Mouse (Mus musculus): ENCODE measurements around the gene Fer.
"Not testable (repeated sequence)": the region's sequence is repeated elsewhere in the genome, so short reads cannot be mapped to it uniquely, and the experiment has no call there.

Fer gene

GRCm38 (mm10) chr17:63863012-63863630, at the start of gene Fer:
Fer (plus strand) TSS chr17:63863062.
- CTCF ChIA-PET: no interaction called here

DNA sequence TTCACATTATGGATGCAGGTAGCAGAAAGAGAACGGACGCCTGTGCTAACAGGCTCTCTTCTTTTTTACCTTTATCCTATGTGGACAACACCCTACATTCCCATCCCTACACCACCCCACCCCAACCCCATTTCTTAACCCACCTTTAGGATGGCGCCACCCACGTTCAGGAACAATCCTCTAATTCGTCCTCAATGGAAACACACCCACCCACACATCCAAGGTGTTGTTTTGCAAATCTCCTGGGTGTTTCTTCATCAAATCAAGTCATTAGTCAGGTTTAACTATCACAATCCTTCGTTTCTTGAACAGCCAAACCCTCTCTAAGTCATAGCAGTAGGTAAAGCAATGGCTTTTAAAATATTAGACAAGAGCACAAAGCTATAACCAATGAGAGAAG, 49.3 kb upstream of the Fer start:
- CTCF ChIA-PET: no interaction called here

- CTCF ChIA-PET: no interaction called here
Observed at GRCm38 (mm10) chr17:63818444-63819027, 44.3 kb upstream of the Fer start.

GRCm38 (mm10) chr17:63824141-63824540, 38.7 kb upstream of the Fer start:
- CTCF ChIA-PET: no interaction called here

GRCm38 (mm10) chr17:63826196-63826595, 36.7 kb upstream of the Fer start:
- CTCF ChIA-PET: interaction anchor here (0.7 kb wide), 1 partner anchor 778 kb away, joined by 3 read pairs; no protein-coding TSS in a partner anchor

DNA sequence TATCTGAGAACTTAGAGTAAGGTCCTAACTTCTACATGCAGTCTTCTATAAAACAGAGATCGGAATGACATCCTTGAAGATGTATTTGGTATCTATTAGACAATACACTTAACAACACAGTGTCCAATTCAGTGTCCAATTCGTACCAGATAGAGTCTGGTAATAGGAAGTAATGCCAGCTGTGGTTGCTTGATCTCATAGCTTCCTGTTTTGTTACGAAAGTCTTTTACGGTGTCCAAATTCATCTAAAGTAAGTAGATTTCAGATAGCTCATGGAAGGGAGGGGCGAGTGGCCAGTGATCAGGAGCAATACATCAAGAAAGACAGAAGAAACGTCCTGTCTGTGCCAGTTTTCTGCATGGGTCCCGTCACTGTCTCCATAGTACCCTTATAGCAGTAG, 36.1 kb upstream of the Fer start:
- CTCF ChIA-PET: no interaction called here

- CTCF ChIA-PET: no interaction called here
Observed at GRCm38 (mm10) chr17:63828561-63829332, 34.1 kb upstream of the Fer start.

DNA sequence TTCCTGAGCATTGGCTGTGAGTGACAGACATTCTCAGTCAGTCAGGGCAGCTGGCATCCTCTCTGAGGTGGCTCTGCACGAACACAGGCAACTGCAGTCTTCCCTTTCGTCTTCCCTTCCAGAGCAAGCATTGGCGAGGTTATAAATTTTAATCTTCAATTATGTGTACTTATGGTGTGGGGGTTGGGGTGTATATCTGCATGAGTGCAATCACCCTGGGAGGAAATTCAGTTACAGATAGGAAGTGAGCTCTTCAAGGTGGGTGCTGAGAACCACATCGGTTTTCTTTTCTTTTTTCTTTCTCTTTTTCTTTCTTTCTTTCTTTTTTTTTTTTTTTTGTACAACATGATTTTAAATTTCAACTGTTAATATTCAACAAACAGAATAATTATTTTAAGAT, 31.3 kb upstream of the Fer start:
- CTCF ChIA-PET: interaction anchor here (0.7 kb wide), 2 partner anchors 126 to 344 kb away, joined by 4 to 7 read pairs; no protein-coding TSS in a partner anchor

GRCm38 (mm10) chr17:63836223-63836622, 26.6 kb upstream of the Fer start:
- CTCF ChIA-PET: no interaction called here

DNA sequence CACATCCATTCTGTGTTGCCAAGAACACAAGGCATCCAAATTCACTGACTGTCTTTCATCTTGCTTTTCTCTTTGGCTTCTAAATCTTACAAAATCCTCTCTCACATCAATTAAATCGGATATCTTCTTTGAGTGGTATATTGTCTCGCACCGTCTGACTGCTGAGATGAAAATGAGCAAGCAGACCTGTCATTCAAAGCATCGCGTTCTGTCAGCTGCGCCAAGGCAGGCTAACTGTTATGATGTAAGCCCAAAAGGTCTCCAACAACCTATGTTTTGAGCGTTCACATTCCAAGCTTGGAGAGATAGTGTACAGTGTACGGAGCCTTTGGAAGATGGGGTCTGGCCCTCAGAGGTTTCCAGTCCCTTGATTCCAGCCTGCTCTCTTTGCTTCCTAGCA, 26.2 kb upstream of the Fer start:
- CTCF ChIA-PET: no interaction called here

DNA sequence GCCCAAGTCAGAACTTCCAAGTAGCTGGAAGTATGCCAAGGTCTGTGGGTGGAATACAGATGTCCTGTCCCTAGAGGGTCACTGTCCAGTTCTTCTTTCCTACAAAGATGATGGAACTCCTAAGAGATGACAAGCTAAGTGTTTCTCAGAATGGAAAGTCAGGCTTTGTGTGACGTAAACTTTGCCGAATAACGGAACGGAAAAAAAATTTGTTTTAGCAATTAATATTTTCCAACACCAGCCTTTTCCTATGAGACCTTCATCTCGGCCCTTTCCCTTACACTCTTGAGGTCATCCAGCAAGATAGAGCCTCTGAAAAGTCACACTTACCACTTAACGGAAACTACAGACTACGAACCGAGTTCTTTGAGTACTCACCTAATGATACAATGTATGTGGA, 24.7 kb upstream of the Fer start:
- CTCF ChIA-PET: no interaction called here

DNA sequence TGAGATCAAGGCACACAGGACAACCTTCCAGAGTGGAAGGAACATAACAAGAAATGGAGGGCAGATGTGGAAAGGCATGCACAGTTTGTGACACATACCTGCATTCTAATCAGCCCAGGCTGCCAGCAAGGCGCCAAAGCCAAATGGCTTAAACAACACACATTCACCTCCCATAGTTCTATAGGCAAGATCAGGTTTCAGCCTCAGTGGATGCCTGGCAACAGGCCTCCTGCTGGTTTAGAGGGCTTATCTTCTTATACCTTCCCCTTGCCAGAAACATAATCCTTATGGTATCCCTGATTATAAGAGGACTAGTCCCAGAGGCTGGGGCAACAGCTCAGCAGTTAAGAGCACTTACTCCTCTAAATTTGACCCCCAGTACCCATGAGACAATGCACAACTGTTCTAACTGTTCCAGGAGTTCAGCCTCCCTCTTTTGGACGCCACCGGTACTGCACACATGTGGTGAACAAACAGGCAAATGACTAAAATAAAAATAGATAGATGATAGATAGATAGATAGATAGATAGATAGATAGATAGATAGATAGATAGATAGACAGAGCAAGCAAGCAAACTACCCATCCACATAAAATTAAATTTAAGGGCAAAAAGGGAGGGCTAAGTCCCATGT, 23.1 kb upstream of the Fer start:
- CTCF ChIA-PET: no interaction called here

- CTCF ChIA-PET: no interaction called here
Observed at GRCm38 (mm10) chr17:63842226-63842625, 20.6 kb upstream of the Fer start.

DNA sequence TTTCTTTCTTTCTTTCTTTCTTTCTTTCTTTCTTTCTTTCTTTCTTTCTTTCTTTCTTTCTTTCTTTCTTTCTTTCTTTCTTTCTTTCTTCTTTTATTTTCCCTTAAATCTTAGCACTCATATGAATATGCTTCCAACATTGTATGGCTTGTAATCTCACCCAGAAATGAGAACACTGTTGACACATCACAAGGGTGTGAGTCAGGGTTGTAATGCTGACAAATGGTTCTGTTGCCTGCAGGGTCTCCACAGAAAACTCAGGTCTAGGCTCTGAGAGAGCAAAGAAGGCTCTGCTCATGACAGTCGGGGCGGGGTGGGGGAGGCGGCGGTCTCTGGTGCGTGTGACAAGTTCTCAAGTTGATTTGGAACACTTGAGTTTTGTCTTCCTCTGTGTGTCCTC, 17.9 kb upstream of the Fer start:
- CTCF ChIA-PET: no interaction called here

DNA sequence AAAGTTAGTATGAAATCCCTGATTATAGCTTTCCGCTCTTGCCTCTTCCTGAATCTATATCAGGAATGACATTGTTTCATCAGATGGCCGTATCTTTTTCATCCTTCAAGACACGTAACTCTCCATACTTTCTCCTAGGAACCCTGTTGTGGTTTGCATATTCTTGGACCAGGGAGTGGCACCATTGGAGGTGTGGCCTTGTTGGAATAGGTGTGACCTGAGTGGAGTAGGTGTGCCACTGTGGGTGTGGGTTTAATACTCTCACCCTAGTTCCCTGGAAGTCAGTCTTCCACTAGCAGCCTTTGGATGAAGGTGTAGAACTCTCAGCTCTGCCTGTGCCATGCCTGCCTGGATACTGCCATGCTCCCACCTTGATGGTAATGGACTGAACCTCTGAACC, 17.1 kb upstream of the Fer start:
- CTCF ChIA-PET: not testable (repeated sequence)

- CTCF ChIA-PET: no interaction called here
Observed at GRCm38 (mm10) chr17:63849151-63849550, 13.7 kb upstream of the Fer start.

DNA sequence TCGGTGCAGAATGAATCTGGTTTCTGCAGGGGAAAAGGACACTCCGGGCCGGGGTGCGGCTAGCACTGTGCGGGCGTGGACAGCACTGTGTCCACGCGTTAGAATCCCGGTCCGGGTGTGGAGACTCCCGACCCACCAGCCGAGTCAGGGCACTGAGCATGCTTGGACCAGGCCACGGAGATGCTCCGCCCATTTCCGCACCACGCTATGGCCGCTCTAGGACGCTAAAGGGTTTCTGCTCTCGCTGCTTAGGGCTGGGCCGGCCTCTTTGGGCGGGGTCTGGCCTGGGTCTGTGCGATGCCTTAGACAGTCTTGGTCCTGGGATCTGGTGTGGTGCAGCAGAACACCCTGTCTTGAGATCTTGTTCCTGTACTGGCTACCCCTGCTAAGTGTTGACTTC, 13.3 kb upstream of the Fer start:
- CTCF ChIA-PET: interaction anchor here (0.6 kb wide), 1 partner anchor 325 kb away, joined by 7 read pairs; no protein-coding TSS in a partner anchor

DNA sequence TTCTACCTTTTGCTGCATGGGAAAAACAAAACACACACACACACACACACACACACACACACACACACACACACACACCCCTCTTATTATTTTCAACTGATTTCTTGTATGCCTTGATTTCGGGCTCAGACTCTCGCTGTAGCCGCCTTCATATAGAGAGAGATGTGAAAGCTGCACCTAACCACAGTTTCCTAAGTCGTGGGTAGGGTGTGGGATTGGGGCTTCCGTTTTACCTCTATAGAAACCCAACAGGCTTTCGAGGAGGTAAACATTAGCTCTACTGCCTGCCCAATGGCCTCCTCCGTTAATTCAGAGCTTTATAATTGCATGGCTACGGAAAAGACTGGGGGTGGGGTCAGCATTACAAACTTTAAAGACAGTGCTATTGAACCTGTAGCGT, 12.8 kb upstream of the Fer start:
- CTCF ChIA-PET: interaction anchor here (0.6 kb wide), 1 partner anchor 324 kb away, joined by 7 read pairs; no protein-coding TSS in a partner anchor

DNA sequence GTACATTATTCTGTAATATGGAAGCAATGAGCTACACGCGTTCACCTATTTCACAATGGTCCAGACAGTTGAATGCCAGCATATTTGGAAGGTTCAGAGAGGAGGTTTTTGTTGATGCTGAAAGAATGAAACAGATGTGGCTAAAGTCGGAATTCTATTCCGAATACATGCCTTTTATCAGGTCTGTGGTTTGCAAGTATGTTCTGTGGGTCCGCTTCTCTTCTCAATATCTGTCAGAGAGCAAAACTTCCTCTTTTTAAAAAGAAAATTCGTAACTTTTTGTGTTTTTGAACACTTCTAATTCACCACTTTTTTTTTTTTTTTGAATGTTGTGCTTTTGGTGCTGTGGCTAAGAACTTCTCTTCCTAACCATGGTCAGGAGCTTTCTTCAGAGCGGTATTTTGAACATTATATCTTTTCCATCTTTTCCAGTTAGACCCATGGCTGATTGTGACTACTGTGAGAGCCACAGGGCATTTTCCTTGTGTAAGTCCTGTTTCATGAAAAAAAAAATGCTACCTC, 5.8 kb upstream of the Fer start:
- CTCF ChIA-PET: no interaction called here

- CTCF ChIA-PET: no interaction called here
Observed at GRCm38 (mm10) chr17:63860988-63861387, 1.9 kb upstream of the Fer start.

DNA sequence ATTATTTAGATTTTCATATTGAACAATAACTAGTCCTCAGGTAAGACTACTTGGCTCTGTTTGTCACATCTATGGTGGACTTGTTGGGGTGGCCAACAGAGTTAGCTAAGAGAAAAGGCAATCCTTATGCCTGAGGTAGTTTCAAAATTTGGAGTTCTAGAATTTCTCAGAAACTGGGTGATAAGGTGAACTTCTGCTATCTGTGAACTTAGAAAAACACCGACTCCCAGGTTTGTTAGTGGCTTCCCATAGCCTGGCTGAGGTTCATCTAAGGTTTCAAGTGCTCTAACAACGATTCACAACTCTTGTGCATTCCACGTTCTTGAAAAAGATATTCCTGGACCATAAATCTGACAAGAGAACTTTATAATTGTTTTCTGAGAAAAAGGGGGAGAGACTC, 463 bp upstream of the Fer start:
- CTCF ChIA-PET: interaction anchor here (0.6 kb wide), 1 partner anchor 273 kb away, joined by 4 read pairs; no protein-coding TSS in a partner anchor

DNA sequence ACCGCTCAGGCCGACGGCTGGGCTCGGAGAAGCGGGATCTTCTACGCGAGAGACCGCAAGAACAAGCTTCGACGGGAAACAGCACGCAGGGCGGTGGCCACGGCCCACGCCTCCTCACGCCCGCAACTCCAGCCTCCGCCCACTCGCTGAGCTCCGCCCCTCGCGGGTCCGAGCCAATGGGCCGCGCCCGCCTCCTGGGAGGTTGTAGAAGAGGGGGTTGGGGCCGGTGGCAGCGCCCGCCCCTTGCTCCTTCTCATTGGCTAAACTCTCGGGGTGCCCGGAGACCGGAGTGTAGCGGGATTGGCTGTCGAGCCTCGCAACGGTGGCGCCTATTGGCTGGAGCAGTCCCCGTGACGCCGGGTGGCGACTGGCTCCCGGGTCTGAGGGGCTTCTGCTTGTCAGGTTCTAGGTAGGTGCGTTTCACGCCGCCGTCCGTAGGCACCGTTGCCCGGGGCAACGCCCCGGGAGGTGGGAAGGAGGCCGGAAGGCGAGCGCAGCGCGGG, 836 bp downstream of the Fer start, which contains the start of gene A930002H24Rik:
Gene A930002H24Rik (minus strand): TSS at position 145 of the 503 bp plus-strand sequence.
- CTCF ChIA-PET: no interaction called here
